Mouse (Mus musculus) cortical plate, adult 2 months (tissue): ENCODE measurements around the gene Crtap.

Experiments
- CTCF ChIP-seq: fragments of 200-500 bp; IDR thresholded peaks from 2 replicates; pipeline ENCODE4 v1.5.1; 2011; ENCODE audit warnings: mild to moderate bottlenecking, control low read depth, low read length; ENCODE audit not compliant: insufficient read depth; ENCODE audit errors: extremely low read depth
- POLR2A ChIP-seq: fragments of 200-500 bp; IDR thresholded peaks from 2 replicates; pipeline ENCODE4 v1.6.1; 2011; ENCODE audit warnings: mild to moderate bottlenecking, low read length, control low read depth; ENCODE audit not compliant: insufficient read depth; ENCODE audit errors: extremely low read depth

GRCm38 (mm10) chr9:114385160-114385559 is 5.3 kb downstream of the Crtap start:
- no peak for TF ChIP-seq CTCF
- no peak for TF ChIP-seq POLR2A
